Comparison of ENCODE assay signal across 27 mouse cellular contexts in genomic region chr17:10628240-10628639, GRCm38 (mm10).
DNase-seq lines count a peak whose midpoint lies in the region; ATAC-seq and TF ChIP-seq lines count a peak whose summit lies in the region.
"Had no signal": no experiment of that assay in that cellular context is flagged by ENCODE, and none has a peak within 500 bp of the region (broad histone marks: within the 10 kb centered on the region; RNA-seq: fewer than 3 reads in every experiment).

No protein-coding gene starts in this region.

- no peak overlapping the region for H3K27ac ChIP-seq in intestine, embryonic 15.5 days
- H3K27ac ChIP-seq in intestine, postnatal 0 days (ENCODE audit: low read depth, low read length) = no peak overlapping the region
- no peak overlapping the region for H3K27ac ChIP-seq in kidney, embryonic 15.5 days
- H3K27ac ChIP-seq in layer of hippocampus, adult 2 months = peak overlapping the region; percentile 18; the same call in 1 of the 2 replicates
- no peak overlapping the region for H3K27ac ChIP-seq in lung, postnatal 0 days (ENCODE audit: low read length)
- H3K27ac ChIP-seq: forebrain, embryonic 13.5 days; heart, embryonic 15.5 days; hindbrain, embryonic 10.5 days; hindbrain, embryonic 13.5 days had no signal

- H3K9ac ChIP-seq in intestine, embryonic 15.5 days = no peak overlapping the region
- no peak overlapping the region for H3K9ac ChIP-seq in intestine, postnatal 0 days (ENCODE audit: low read depth, low read length)
- no peak overlapping the region for H3K9ac ChIP-seq in kidney, embryonic 15.5 days
- no peak overlapping the region for H3K9ac ChIP-seq in lung, postnatal 0 days (replicated peaks; ENCODE audit: low read depth)
- H3K9ac ChIP-seq: forebrain, embryonic 13.5 days; heart, embryonic 12.5 days; heart, embryonic 15.5 days; hindbrain, embryonic 13.5 days had no signal

- no peaks in the 10 kb centered on the region for H3K27me3 ChIP-seq in intestine, embryonic 15.5 days (replicated peaks)
- no peaks in the 10 kb centered on the region for H3K27me3 ChIP-seq in intestine, postnatal 0 days (replicated peaks; ENCODE audit: control insufficient read depth, insufficient read depth, low read length)
- H3K27me3 ChIP-seq in kidney, embryonic 15.5 days = no peaks in the 10 kb centered on the region
- H3K27me3 ChIP-seq in lung, postnatal 0 days (replicated peaks; ENCODE audit: insufficient read depth, low read length) = no peaks in the 10 kb centered on the region
- H3K27me3 ChIP-seq: CH12.LX; forebrain, embryonic 13.5 days; heart, embryonic 12.5 days; heart, embryonic 15.5 days; hindbrain, embryonic 13.5 days; Patski had no signal

- no peak overlapping the region for H3K4me2 ChIP-seq in intestine, embryonic 15.5 days (replicated peaks)
- H3K4me2 ChIP-seq in intestine, postnatal 0 days (replicated peaks; ENCODE audit: low read depth) = no peak overlapping the region
- H3K4me2 ChIP-seq in kidney, embryonic 15.5 days = no peak overlapping the region
- no peak overlapping the region for H3K4me2 ChIP-seq in lung, postnatal 0 days (replicated peaks; ENCODE audit: low read depth, low read length)
- H3K4me2 ChIP-seq: forebrain, embryonic 13.5 days; heart, embryonic 12.5 days; heart, embryonic 15.5 days; hindbrain, embryonic 13.5 days had no signal

- H3K9me3 ChIP-seq in intestine, embryonic 15.5 days = no peaks in the 10 kb centered on the region
- H3K9me3 ChIP-seq in intestine, postnatal 0 days (ENCODE audit: control insufficient read depth) = no peaks in the 10 kb centered on the region
- no peaks in the 10 kb centered on the region for H3K9me3 ChIP-seq in kidney, embryonic 15.5 days (replicated peaks)
- H3K9me3 ChIP-seq in lung, postnatal 0 days (ENCODE audit: low read length) = no peaks in the 10 kb centered on the region
- H3K9me3 ChIP-seq: forebrain, embryonic 10.5 days; forebrain, embryonic 13.5 days; G1E; heart, embryonic 12.5 days; heart, embryonic 15.5 days; hindbrain, embryonic 10.5 days; hindbrain, embryonic 13.5 days had no signal

- no peak overlapping the region for H3K4me3 ChIP-seq in intestine, embryonic 15.5 days (replicated peaks)
- H3K4me3 ChIP-seq in intestine, postnatal 0 days (ENCODE audit: low read depth, low read length) = no peak overlapping the region
- no peak overlapping the region for H3K4me3 ChIP-seq in kidney, embryonic 15.5 days (replicated peaks)
- no peak overlapping the region for H3K4me3 ChIP-seq in layer of hippocampus, adult 2 months
- H3K4me3 ChIP-seq in lung, postnatal 0 days (ENCODE audit: low read depth, low read length) = no peak overlapping the region
- H3K4me3 ChIP-seq: forebrain, embryonic 10.5 days; forebrain, embryonic 13.5 days; heart, embryonic 12.5 days; heart, embryonic 15.5 days; hindbrain, embryonic 10.5 days; hindbrain, embryonic 13.5 days had no signal

- no peak for TF ChIP-seq EP300 in lung, postnatal 0 days (IDR thresholded peaks at IDR 0.05)

- 85% methylated on average over 4 of the region's 4 CpGs for WGBS in intestine, embryonic 15.5 days
- 60% methylated on average over 4 of the region's 4 CpGs for WGBS in intestine, postnatal 0 days
- WGBS in kidney, embryonic 15.5 days = 76% methylated on average over 4 of the region's 4 CpGs
- 84% methylated on average over 4 of the region's 4 CpGs for WGBS in lung, postnatal 0 days

- 0 out of 2 replicates have a peak, but pooled peaks have one; percentile 28 for ATAC-seq in intestine, embryonic 15.5 days
- no peak; the same call in 1 of the 2 replicates for ATAC-seq in intestine, postnatal 0 days
- no peak for ATAC-seq in kidney, embryonic 15.5 days (replicated peaks; ENCODE audit: low FRiP score)
- ATAC-seq in lung, postnatal 0 days = no peak
- ATAC-seq: forebrain, embryonic 13.5 days; forebrain, embryonic 16.5 days; Patski had no signal

- no peaks in the 10 kb centered on the region for H3K36me3 ChIP-seq in intestine, embryonic 15.5 days
- no peaks in the 10 kb centered on the region for H3K36me3 ChIP-seq in intestine, postnatal 0 days (ENCODE audit: control insufficient read depth, insufficient read depth)
- no peaks in the 10 kb centered on the region for H3K36me3 ChIP-seq in kidney, embryonic 15.5 days
- no peaks in the 10 kb centered on the region for H3K36me3 ChIP-seq in lung, postnatal 0 days (ENCODE audit: insufficient read depth, low read length)
- H3K36me3 ChIP-seq: forebrain, embryonic 10.5 days; G1E; heart, embryonic 12.5 days; heart, embryonic 15.5 days; hindbrain, embryonic 10.5 days; hindbrain, embryonic 13.5 days had no signal

- DNase-seq in kidney, adult 8-10 months = peak; percentile 48 to 55
- DNase-seq in layer of hippocampus, adult 2 months (ENCODE audit: low spot score in 2 of 2) = no peak
- no peak for DNase-seq in layer of hippocampus, adult 9-10 months (ENCODE audit: low spot score)
- no peak for DNase-seq in lung, postnatal 0 days (ENCODE audit: low spot score)
- DNase-seq: adrenal gland, postnatal 10 days; adrenal gland, postnatal 36 days; B cell, adult 2 months; cerebellum, adult 18-20 months; cerebellum, adult 9-10 months; cerebellum, postnatal 14 days; gastrocnemius, postnatal 10 days; gastrocnemius, postnatal 36 days; heart, postnatal 10 days; heart, postnatal 36 days had no signal

- no peak for TF ChIP-seq CTCF in intestine, postnatal 0 days (IDR thresholded peaks at IDR 0.05; ENCODE audit: low read depth)
- no peak for TF ChIP-seq CTCF in layer of hippocampus, adult 2 months (conservative IDR thresholded peaks at IDR 0.05)
- no peak for TF ChIP-seq CTCF in lung, postnatal 0 days (IDR thresholded peaks at IDR 0.05)

- H3K4me1 ChIP-seq in intestine, embryonic 15.5 days (replicated peaks) = no peaks in the 10 kb centered on the region
- no peaks in the 10 kb centered on the region for H3K4me1 ChIP-seq in intestine, postnatal 0 days (replicated peaks; ENCODE audit: control insufficient read depth, insufficient read depth, low read length)
- H3K4me1 ChIP-seq in kidney, embryonic 15.5 days = no peaks in the 10 kb centered on the region
- H3K4me1 ChIP-seq in lung, postnatal 0 days (ENCODE audit: insufficient read depth, low read depth, low read length) = no peaks in the 10 kb centered on the region
- H3K4me1 ChIP-seq: heart, embryonic 12.5 days; heart, embryonic 15.5 days had no signal

Comparison
In these comparisons a context has a peak if more than half of its experiments do, and no peak if none do; other contexts are left out.
1. DNase-seq: peak in kidney, adult 8-10 months (2 of 2); none in layer of hippocampus, adult 2 months (0 of 2), layer of hippocampus, adult 9-10 months (single experiment) and lung, postnatal 0 days (single experiment).